Mouse (Mus musculus): ENCODE data around the gene Prdm16.

DNA sequence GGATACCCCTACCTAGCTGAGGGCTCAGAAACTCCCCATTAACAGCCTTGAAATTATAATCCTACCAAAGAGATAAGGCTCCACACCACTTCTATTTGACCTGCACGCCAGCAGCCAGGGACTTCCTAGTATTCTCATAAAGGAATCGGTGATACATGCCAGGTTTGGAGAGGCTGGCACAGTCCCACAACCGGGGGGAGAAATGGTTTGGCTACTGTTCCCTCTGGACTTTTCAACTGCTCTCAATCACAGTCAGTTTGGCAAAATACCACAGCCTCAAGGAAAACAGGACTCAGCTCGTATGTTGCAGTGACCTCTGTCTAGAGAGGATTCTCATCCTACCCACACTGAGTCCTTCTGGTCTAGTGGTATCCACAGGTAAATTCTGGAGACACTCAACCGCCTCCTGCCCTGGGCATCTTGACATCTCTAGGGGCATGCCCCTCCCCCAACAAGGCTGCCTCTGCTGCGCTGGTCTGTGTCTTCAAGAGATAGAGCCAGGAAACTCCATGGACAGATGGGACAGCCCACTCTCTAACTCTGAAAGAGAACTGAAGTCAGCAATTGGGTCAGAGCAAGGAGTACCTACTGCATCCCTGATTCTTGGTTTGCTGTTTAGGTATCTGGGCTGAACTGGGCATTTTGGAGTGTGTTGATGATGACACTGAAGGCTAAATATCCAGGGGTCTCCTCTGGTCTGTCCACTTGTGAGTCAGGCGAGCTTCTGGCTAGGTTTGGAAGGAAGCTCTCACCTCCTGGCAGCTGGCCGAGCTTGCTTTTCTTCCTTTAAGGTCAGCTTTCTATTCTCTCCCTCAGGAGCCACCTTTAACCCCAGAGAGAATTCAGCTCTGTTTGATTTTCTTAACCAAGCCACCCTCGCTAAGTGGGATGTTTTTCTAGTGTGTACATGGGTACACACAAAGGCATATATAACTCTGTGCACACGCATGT is 234.4 kb downstream of the Prdm16 start:
- no peak for TF ChIP-seq MYOD1 (IDR thresholded peaks at IDR 0.05; ENCODE audit: control insufficient read depth, insufficient read length, low read depth)
- no peak for TF ChIP-seq CTCF (IDR thresholded peaks at IDR 0.05; ENCODE audit: control insufficient read depth, insufficient read depth, insufficient read length)
- no peak for TF ChIP-seq MYOG (IDR thresholded peaks at IDR 0.05; ENCODE audit: control insufficient read depth, extremely low read depth, insufficient read length)

Measured in C2C12 (cell line).